Mouse (Mus musculus): ENCODE measurements around the gene Cbx4.
A peak's percentile ranks its signal among the peaks of the same experiment; 100 is the strongest.

DNA sequence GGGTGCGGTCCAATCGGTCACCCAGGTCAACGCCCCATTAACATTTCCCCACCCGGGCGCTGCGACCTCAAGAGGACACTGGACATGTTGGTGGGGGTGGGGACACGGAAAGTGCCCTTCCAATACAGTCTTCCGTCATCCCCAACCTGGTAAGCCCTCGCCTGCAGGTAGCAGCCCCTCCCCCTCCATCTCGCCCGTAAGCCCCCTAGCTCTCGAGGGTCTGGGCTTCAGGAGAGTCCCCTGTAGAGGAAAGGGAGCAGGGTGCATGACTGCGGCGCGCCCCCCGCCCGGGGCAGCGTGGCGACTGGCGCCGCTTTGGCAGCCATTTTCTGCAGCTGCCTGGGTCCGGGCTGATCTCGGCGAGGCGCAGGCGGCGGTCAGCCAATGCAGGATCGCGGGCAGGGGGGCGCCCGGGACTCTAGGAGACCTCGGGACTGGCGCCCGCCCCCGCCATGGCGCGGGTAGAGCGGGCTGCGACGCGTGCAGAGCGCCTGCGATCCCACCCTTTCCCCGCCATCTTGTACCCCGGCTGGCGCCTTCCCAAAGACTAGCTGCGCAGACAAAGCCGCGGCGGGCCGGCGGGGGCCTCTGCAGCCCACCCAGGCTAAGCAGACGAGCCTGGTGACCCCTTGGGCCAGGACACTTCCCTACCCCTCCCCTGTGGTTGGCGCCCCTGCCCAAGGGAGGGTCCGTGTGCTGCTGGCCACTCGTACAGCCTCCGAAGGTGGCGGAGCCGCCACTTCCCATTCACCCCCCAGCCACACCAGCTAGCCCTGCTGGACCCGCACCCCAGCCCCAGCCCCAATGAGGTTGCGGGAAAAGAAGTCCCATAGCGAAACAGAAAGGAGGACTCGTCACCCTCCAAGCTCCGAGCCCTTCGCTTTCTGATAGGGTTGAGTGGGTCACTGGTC lies 29.5 kb downstream of the Cbx4 start:
- TF ChIP-seq CTCF (IDR thresholded peaks at IDR 0.05; ENCODE audit: low read depth): peak; percentile 5; the same call in 1 of the 2 replicates
- TF ChIP-seq EP300 (optimal IDR thresholded peaks at IDR 0.05): no peak
